Mouse (Mus musculus) thymus, adult 2 months (tissue): Measurements from ENCODE around the gene Rundc3a.

Experiments
- CTCF ChIP-seq: fragments of 200-500 bp; IDR thresholded peaks from 2 replicates; pipeline ENCODE4 v1.5.1; 2012; ENCODE audit warnings: mild to moderate bottlenecking, control low read depth, low read length, moderate library complexity, borderline replicate concordance; ENCODE audit not compliant: control insufficient read depth, poor library complexity, insufficient read depth; ENCODE audit errors: extremely low read depth
- POLR2A ChIP-seq: fragments of 200-500 bp; IDR thresholded peaks from 2 replicates; pipeline ENCODE4 v1.6.1; 2012; ENCODE audit warnings: mild to moderate bottlenecking, low read length, control low read depth, moderate library complexity; ENCODE audit not compliant: control insufficient read depth, poor library complexity, insufficient read depth; ENCODE audit errors: extremely low read depth

- no peak for TF ChIP-seq CTCF
- no peak for TF ChIP-seq POLR2A
These were observed 16.0 kb upstream of the Rundc3a start for GRCm38 (mm10) chr11:102377186-102377585.
